Mouse (Mus musculus): Measurements from ENCODE around the gene Zfp366. TPM values are rescaled to one million over a fixed set of nuclear protein-coding genes. Genes with fewer than 3 reads are reported as not detected.

Gene Zfp366
- polyA plus RNA-seq, 1 experiment from 2014 or later: 0.11 TPM

- no peak overlapping the region for H3K4me2 ChIP-seq
- no peaks in the 10 kb centered on the region for H3K36me3 ChIP-seq (ENCODE audit: control insufficient read depth, insufficient read depth, low read length)
- no peak overlapping the region for H3K4me3 ChIP-seq (ENCODE audit: low read depth, low read length)
- ATAC-seq (replicated peaks; ENCODE audit: insufficient number of reproducible peaks, low FRiP score, low TSS enrichment): no peak
- no peak overlapping the region for H3K9ac ChIP-seq (ENCODE audit: low read depth, low read length)
- 74% methylated on average over 3 of the region's 3 CpGs for WGBS (ENCODE audit: insufficient replicate concordance)
- no peaks in the 10 kb centered on the region for H3K27me3 ChIP-seq (ENCODE audit: control insufficient read depth, insufficient read depth, low read length)
- no peak overlapping the region for H3K27ac ChIP-seq (ENCODE audit: low read depth, low read length)
- H3K9me3 ChIP-seq (replicated peaks; ENCODE audit: control insufficient read depth, low read length): no peaks in the 10 kb centered on the region
- peaks cover 10% of the 10 kb centered on the region for H3K4me1 ChIP-seq (ENCODE audit: control insufficient read depth, insufficient read depth, low read length)
These were observed 5.0 kb downstream of the Zfp366 start for GRCm38 (mm10) chr13:99189671-99190070.

- peaks cover 14% of the 10 kb centered on the region; the same call in 1 of the 2 replicates for H3K4me1 ChIP-seq (ENCODE audit: control insufficient read depth, insufficient read depth, low read length)
- 60% methylated on average over 11 of the region's 11 CpGs for WGBS (ENCODE audit: insufficient replicate concordance)
- no peak overlapping the region for H3K4me3 ChIP-seq (ENCODE audit: low read depth, low read length)
- no peaks in the 10 kb centered on the region for H3K27me3 ChIP-seq (ENCODE audit: control insufficient read depth, insufficient read depth, low read length)
- no peaks in the 10 kb centered on the region for H3K36me3 ChIP-seq (ENCODE audit: control insufficient read depth, insufficient read depth, low read length)
- 0 out of 2 replicates have a peak overlapping the region, but pooled peaks have one; percentile 54 for H3K9ac ChIP-seq (ENCODE audit: low read depth, low read length)
- no peaks in the 10 kb centered on the region for H3K9me3 ChIP-seq (replicated peaks; ENCODE audit: control insufficient read depth, low read length)
- H3K4me2 ChIP-seq: no peak overlapping the region
- ATAC-seq (replicated peaks; ENCODE audit: insufficient number of reproducible peaks, low FRiP score, low TSS enrichment): no peak
- H3K27ac ChIP-seq (ENCODE audit: low read depth, low read length): peak overlapping the region; percentile 5; the same call in 1 of the 2 replicates
These were observed 5.8 kb downstream of the Zfp366 start for GRCm38 (mm10) chr13:99190466-99190865.

- no peak for ATAC-seq (replicated peaks; ENCODE audit: insufficient number of reproducible peaks, low FRiP score, low TSS enrichment)
- H3K27ac ChIP-seq (ENCODE audit: low read depth, low read length): no peak overlapping the region; the same call in 1 of the 2 replicates
- no peaks in the 10 kb centered on the region for H3K27me3 ChIP-seq (ENCODE audit: control insufficient read depth, insufficient read depth, low read length)
- H3K4me1 ChIP-seq (ENCODE audit: control insufficient read depth, insufficient read depth, low read length): peaks cover 15% of the 10 kb centered on the region; the same call in 1 of the 2 replicates
- 86% methylated on average over 13 of the region's 13 CpGs for WGBS (ENCODE audit: insufficient replicate concordance)
- H3K36me3 ChIP-seq (ENCODE audit: control insufficient read depth, insufficient read depth, low read length): no peaks in the 10 kb centered on the region
- H3K4me3 ChIP-seq (ENCODE audit: low read depth, low read length): no peak overlapping the region
- H3K9me3 ChIP-seq (replicated peaks; ENCODE audit: control insufficient read depth, low read length): no peaks in the 10 kb centered on the region
- H3K9ac ChIP-seq (ENCODE audit: low read depth, low read length): no peak overlapping the region
- no peak overlapping the region for H3K4me2 ChIP-seq
These were observed 6.4 kb downstream of the Zfp366 start for GRCm38 (mm10) chr13:99191063-99191462.

DNA sequence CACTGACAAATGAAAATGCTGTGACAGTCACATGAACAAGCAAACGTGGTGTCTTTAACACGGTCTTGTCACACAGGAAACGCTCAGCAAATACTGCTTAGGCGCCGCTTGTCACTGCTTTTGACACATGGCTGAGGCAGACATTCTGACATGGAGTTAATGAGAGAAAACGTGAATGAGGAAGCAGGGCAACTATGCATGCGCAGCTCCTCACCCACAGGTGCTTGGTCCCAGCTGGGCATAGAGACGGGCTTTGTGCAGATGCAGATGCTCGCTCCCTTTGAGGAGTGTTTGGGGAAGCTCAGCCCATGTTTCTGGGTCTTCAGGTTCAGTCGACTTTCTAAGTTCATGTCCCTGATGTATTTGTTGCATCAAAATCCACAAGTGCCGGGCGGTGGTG lies 11.7 kb downstream of the Zfp366 start:
- H3K9ac ChIP-seq (ENCODE audit: low read depth, low read length): no peak overlapping the region
- WGBS (ENCODE audit: insufficient replicate concordance): 78% methylated on average over 12 of the region's 12 CpGs
- H3K27ac ChIP-seq (ENCODE audit: low read depth, low read length): no peak overlapping the region
- no peaks in the 10 kb centered on the region for H3K27me3 ChIP-seq (ENCODE audit: control insufficient read depth, insufficient read depth, low read length)
- H3K4me1 ChIP-seq (ENCODE audit: control insufficient read depth, insufficient read depth, low read length): peaks cover 15% of the 10 kb centered on the region; the same call in 1 of the 2 replicates
- H3K4me2 ChIP-seq: no peak overlapping the region
- H3K36me3 ChIP-seq (ENCODE audit: control insufficient read depth, insufficient read depth, low read length): no peaks in the 10 kb centered on the region
- H3K9me3 ChIP-seq (replicated peaks; ENCODE audit: control insufficient read depth, low read length): no peaks in the 10 kb centered on the region
- ATAC-seq (replicated peaks; ENCODE audit: insufficient number of reproducible peaks, low FRiP score, low TSS enrichment): no peak
- H3K4me3 ChIP-seq (ENCODE audit: low read depth, low read length): no peak overlapping the region

- 62% methylated on average over 4 of the region's 4 CpGs for WGBS (ENCODE audit: insufficient replicate concordance)
- Histone ChIP-seq H3K4me3 (ENCODE audit: low read depth, low read length) (no peak overlapping the region), H3K27me3 (ENCODE audit: control insufficient read depth, insufficient read depth, low read length) (no peaks in the 10 kb centered on the region), H3K4me1 (ENCODE audit: control insufficient read depth, insufficient read depth, low read length) (peaks cover 15% of the 10 kb centered on the region; the same call in 1 of the 2 replicates), H3K9ac (ENCODE audit: low read depth, low read length) (no peak overlapping the region), H3K27ac (ENCODE audit: low read depth, low read length) (no peak overlapping the region), H3K9me3 (replicated peaks; ENCODE audit: control insufficient read depth, low read length) (no peaks in the 10 kb centered on the region), H3K36me3 (ENCODE audit: control insufficient read depth, insufficient read depth, low read length) (no peaks in the 10 kb centered on the region), H3K4me2 (no peak overlapping the region)
- no peak for ATAC-seq (replicated peaks; ENCODE audit: insufficient number of reproducible peaks, low FRiP score, low TSS enrichment)
These were observed 12.2 kb downstream of the Zfp366 start for GRCm38 (mm10) chr13:99196865-99197264.

DNA sequence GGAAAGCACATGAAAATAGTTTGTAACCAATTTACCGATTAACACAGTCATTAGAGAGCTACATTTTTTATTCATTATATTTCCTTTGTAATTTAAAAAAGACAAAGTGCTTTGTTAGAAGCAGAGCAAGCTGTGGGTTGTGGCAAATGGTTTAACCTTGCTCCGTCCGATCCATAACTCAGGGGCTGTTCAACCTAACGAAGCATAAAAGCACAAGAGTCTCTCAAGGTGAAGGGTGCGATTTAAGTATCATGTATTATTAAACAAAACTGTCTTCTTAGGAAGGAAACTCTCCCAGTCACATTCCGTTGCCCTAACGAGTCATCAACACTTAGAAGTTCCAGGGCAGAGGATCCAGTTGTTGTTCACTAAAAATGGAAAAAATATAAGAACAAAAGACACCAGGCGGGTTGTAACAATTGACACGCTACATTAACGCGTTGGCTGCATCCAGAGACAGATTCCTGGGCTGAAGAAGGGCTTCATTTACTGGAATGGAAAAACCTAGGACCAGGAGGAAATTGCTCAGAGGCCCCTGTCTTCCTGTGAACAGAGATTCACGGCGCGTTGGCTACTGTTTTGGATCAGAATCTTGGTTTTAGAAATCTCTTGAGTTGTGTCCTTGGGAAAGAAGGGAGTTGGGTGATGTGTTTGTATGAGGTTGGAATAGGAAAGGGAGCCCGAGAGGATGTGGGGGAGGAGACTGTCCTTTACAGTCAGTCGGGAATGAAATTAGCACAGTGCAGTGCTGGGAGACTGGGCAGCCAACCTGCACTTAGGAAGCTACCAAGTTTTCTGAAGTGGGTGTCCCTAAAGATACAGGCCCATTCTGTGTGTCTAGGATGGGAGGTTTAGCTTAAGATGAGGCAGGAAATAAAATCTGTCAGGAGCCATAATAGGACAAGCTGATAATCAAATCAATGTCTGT lies 17.3 kb downstream of the Zfp366 start:
- no peak overlapping the region for H3K9ac ChIP-seq (ENCODE audit: low read depth, low read length)
- H3K4me3 ChIP-seq (ENCODE audit: low read depth, low read length): no peak overlapping the region
- 66% methylated on average over 16 of the region's 16 CpGs for WGBS (ENCODE audit: insufficient replicate concordance)
- no peaks in the 10 kb centered on the region for H3K36me3 ChIP-seq (ENCODE audit: control insufficient read depth, insufficient read depth, low read length)
- no peaks in the 10 kb centered on the region for H3K27me3 ChIP-seq (ENCODE audit: control insufficient read depth, insufficient read depth, low read length)
- peak overlapping the region; percentile 3; the same call in 1 of the 2 replicates for H3K27ac ChIP-seq (ENCODE audit: low read depth, low read length)
- ATAC-seq (replicated peaks; ENCODE audit: insufficient number of reproducible peaks, low FRiP score, low TSS enrichment): no peak
- H3K9me3 ChIP-seq (replicated peaks; ENCODE audit: control insufficient read depth, low read length): no peaks in the 10 kb centered on the region
- H3K4me1 ChIP-seq (ENCODE audit: control insufficient read depth, insufficient read depth, low read length): peaks cover 7% of the 10 kb centered on the region
- no peak overlapping the region for H3K4me2 ChIP-seq

GRCm38 (mm10) chr13:99207214-99207613 lies 22.6 kb downstream of the Zfp366 start:
- Histone ChIP-seq H3K27me3 (ENCODE audit: control insufficient read depth, insufficient read depth, low read length) (no peaks in the 10 kb centered on the region), H3K9me3 (replicated peaks; ENCODE audit: control insufficient read depth, low read length) (no peaks in the 10 kb centered on the region), H3K4me2 (no peak overlapping the region), H3K4me3 (ENCODE audit: low read depth, low read length) (no peak overlapping the region), H3K4me1 (ENCODE audit: control insufficient read depth, insufficient read depth, low read length) (peaks cover 4% of the 10 kb centered on the region; the same call in 1 of the 2 replicates), H3K9ac (ENCODE audit: low read depth, low read length) (no peak overlapping the region), H3K36me3 (ENCODE audit: control insufficient read depth, insufficient read depth, low read length) (no peaks in the 10 kb centered on the region), H3K27ac (ENCODE audit: low read depth, low read length) (no peak overlapping the region)
- no peak for ATAC-seq (replicated peaks; ENCODE audit: insufficient number of reproducible peaks, low FRiP score, low TSS enrichment)
- 88% methylated on average over 9 of the region's 9 CpGs for WGBS (ENCODE audit: insufficient replicate concordance)

DNA sequence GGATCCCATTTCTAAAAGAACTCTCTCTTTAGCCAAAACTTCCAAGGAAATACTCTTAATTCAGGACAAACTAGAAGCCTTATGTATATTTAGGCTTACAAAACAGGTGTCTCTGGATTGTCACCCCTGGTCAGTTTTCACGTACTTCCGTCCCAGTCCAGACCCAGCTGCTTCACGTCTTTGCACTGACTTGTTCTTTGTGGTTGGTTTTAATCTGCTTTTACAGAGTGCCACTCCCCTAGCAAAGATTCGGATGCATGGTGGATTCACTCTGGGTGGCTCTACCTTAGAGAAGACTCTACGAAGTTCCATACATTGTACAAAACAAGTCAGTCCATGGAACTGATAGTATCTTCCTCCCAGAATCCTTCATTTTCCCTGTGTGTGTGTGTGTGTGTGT lies 25.2 kb downstream of the Zfp366 start:
- Histone ChIP-seq H3K36me3 (ENCODE audit: control insufficient read depth, insufficient read depth, low read length) (no peaks in the 10 kb centered on the region), H3K4me1 (ENCODE audit: control insufficient read depth, insufficient read depth, low read length) (no peaks in the 10 kb centered on the region), H3K4me3 (ENCODE audit: low read depth, low read length) (no peak overlapping the region), H3K9me3 (replicated peaks; ENCODE audit: control insufficient read depth, low read length) (no peaks in the 10 kb centered on the region), H3K27me3 (ENCODE audit: control insufficient read depth, insufficient read depth, low read length) (no peaks in the 10 kb centered on the region), H3K27ac (ENCODE audit: low read depth, low read length) (no peak overlapping the region), H3K4me2 (no peak overlapping the region), H3K9ac (ENCODE audit: low read depth, low read length) (no peak overlapping the region)
- 83% methylated on average over 5 of the region's 5 CpGs for WGBS (ENCODE audit: insufficient replicate concordance)
- no peak for ATAC-seq (replicated peaks; ENCODE audit: insufficient number of reproducible peaks, low FRiP score, low TSS enrichment)
